Comparison of ENCODE assay signal across 23 mouse cellular contexts in the genomic region with DNA sequence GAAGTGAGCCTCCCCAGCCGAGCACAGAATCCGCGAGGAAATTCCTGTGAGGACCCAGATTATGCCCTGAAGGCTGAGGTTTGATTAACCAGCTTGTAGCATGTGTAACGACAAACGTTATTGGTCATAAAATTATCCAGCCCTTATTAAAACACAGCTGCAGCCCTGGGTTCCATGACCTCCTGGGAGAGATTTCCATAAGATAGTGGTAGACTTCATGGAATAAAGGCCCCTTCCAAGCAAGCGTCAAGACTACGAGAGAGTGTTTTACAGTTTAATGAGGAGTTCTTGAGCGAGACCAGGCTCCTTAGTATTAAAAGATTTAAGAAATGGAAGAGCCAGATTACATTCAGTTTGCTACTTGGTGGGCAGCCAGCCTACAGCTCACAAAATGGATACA.
A peak's percentile ranks its signal among the peaks of the same experiment; 100 is the strongest.
DNase-seq lines count a peak whose midpoint lies in the region; ATAC-seq and TF ChIP-seq lines count a peak whose summit lies in the region.
"Had no signal": no experiment of that assay in that cellular context is flagged by ENCODE, and none has a peak within 500 bp of the region (broad histone marks: within the 10 kb centered on the region; RNA-seq: fewer than 3 reads in every experiment).

No protein-coding gene starts in this region.

- no peak for TF ChIP-seq CTCF in layer of hippocampus, adult 2 months (conservative IDR thresholded peaks at IDR 0.05)

- H3K4me3 ChIP-seq in layer of hippocampus, adult 2 months, result no peak overlapping the region
- H3K4me3 ChIP-seq in neural tube, embryonic 13.5 days, result no peak overlapping the region
- H3K4me3 ChIP-seq in limb, embryonic 12.5 days (replicated peaks), result no peak overlapping the region
- H3K4me3 ChIP-seq: erythroblast, embryonic 14.5 days; heart, embryonic 10.5 days; heart, embryonic 15.5 days; left cerebral cortex, adult 2 months; lung, embryonic 15.5 days had no signal

- peak overlapping the region; percentile 88; the same call in 1 of the 2 replicates for H3K27ac ChIP-seq in layer of hippocampus, adult 2 months
- H3K27ac ChIP-seq in neural tube, embryonic 13.5 days (replicated peaks), result peak overlapping the region; percentile 69
- no peak overlapping the region for H3K27ac ChIP-seq in limb, embryonic 12.5 days
- H3K27ac ChIP-seq: heart, embryonic 10.5 days; heart, embryonic 15.5 days; lung, embryonic 15.5 days had no signal

- H3K36me3 ChIP-seq in neural tube, embryonic 13.5 days, result no peaks in the 10 kb centered on the region
- no peaks in the 10 kb centered on the region for H3K36me3 ChIP-seq in limb, embryonic 12.5 days
- H3K36me3 ChIP-seq: heart, embryonic 10.5 days; heart, embryonic 15.5 days; lung, embryonic 15.5 days had no signal

- no peak overlapping the region for H3K4me2 ChIP-seq in neural tube, embryonic 13.5 days
- H3K4me2 ChIP-seq in limb, embryonic 12.5 days, result no peak overlapping the region
- H3K4me2 ChIP-seq: heart, embryonic 15.5 days; liver, embryonic 11.5 days; lung, embryonic 15.5 days had no signal

- no peak overlapping the region for H3K9ac ChIP-seq in neural tube, embryonic 13.5 days
- H3K9ac ChIP-seq in limb, embryonic 12.5 days (replicated peaks), result no peak overlapping the region
- H3K9ac ChIP-seq: heart, embryonic 15.5 days; lung, embryonic 15.5 days had no signal

- WGBS in neural tube, embryonic 13.5 days, result 23% methylated on average over 8 of the region's 8 CpGs
- 18% methylated on average over 8 of the region's 8 CpGs for WGBS in limb, embryonic 12.5 days

- ATAC-seq in neural tube, embryonic 13.5 days (ENCODE audit: low read depth), result no peak
- ATAC-seq in limb, embryonic 12.5 days (ENCODE audit: insufficient number of reproducible peaks, insufficient read depth, low FRiP score, low TSS enrichment, low read depth), result peak; percentile 68; the same call in 1 of the 2 replicates
- no peak for ATAC-seq in cerebellum, adult (ENCODE audit: insufficient number of reproducible peaks, low FRiP score, low TSS enrichment)
- ATAC-seq: intestine, postnatal 0 days had no signal

- H3K4me1 ChIP-seq in neural tube, embryonic 13.5 days (replicated peaks), result peaks cover 89% of the 10 kb centered on the region
- H3K4me1 ChIP-seq in limb, embryonic 12.5 days (replicated peaks), result peaks cover 40% of the 10 kb centered on the region
- H3K4me1 ChIP-seq: lung, embryonic 15.5 days had no signal

- no peaks in the 10 kb centered on the region for H3K9me3 ChIP-seq in neural tube, embryonic 13.5 days
- no peaks in the 10 kb centered on the region for H3K9me3 ChIP-seq in limb, embryonic 12.5 days
- H3K9me3 ChIP-seq: heart, embryonic 10.5 days; heart, embryonic 15.5 days; lung, embryonic 15.5 days had no signal

- DNase-seq in layer of hippocampus, adult 2 months (ENCODE audit: low spot score in 2 of 2), result no peak
- no peak for DNase-seq in layer of hippocampus, adult 18-20 months (ENCODE audit: low spot score in 2 of 2)
- DNase-seq in neural tube, embryonic 10.5 days (ENCODE audit: extremely low spot score, low spot score), result no peak
- DNase-seq in thymus, postnatal 10 days (ENCODE audit: low spot score in 2 of 2), result no peak
- DNase-seq: adrenal gland, postnatal 25 days; B cell, adult 2 months; cerebellum, adult 2 months; cerebellum, postnatal 14 days; gastrocnemius, postnatal 14 days; kidney, postnatal 14 days; right cerebral cortex, postnatal 4 days; thymus, adult 2 months; thymus, postnatal 4 days had no signal

- H3K27me3 ChIP-seq in neural tube, embryonic 13.5 days, result 0 out of 2 replicates have a peak, but pooled peaks cover 3% of the 10 kb centered on the region
- peaks cover 21% of the 10 kb centered on the region; the same call in 1 of the 2 replicates for H3K27me3 ChIP-seq in limb, embryonic 12.5 days
- H3K27me3 ChIP-seq: heart, embryonic 15.5 days; lung, embryonic 15.5 days had no signal
